Mouse (Mus musculus): Measurements from ENCODE around the gene Tinagl1.

Gene Tinagl1

DNA sequence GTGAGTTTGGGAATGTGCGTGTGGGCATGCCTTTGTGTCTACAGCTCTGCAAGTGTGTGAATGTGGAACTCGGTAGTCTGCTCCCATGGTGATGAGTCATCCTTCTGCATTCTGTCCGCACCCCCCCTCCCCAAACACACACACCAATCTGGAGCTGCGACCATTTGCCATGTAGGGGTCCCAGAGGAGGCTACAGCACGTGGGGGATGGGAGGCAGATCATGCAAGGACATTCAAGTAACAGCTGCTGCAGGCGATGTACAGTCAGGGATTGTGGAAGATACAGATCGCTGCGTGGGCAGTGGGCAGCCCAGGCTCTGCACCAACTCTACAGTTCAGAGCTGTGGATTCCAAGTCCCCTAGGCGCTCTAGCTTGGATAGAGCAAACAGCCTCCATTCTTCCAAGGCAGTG, 33.9 kb downstream of the Tinagl1 start:
- DNase-seq (ENCODE audit: low read depth), result no peak

DNA sequence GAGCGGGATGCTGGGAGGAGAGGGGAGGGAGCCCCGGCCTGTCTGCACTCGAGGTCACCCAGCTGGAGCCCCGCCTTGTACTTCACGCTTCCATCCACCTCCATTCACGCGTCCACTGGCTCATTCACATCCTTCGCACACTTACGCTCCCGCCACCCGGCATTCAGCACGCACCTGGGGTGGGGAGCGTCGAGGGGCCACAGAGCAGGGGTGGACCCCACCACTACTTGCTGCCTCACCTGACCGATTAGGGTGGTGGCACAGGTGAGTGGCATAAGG, 35.8 kb downstream of the Tinagl1 start, which contains the start of gene Hcrtr1:
Hcrtr1 (minus strand) TSS at position 146 of the 279 bp plus-strand sequence.
- DNase-seq (ENCODE audit: low read depth), result no peak

DNA sequence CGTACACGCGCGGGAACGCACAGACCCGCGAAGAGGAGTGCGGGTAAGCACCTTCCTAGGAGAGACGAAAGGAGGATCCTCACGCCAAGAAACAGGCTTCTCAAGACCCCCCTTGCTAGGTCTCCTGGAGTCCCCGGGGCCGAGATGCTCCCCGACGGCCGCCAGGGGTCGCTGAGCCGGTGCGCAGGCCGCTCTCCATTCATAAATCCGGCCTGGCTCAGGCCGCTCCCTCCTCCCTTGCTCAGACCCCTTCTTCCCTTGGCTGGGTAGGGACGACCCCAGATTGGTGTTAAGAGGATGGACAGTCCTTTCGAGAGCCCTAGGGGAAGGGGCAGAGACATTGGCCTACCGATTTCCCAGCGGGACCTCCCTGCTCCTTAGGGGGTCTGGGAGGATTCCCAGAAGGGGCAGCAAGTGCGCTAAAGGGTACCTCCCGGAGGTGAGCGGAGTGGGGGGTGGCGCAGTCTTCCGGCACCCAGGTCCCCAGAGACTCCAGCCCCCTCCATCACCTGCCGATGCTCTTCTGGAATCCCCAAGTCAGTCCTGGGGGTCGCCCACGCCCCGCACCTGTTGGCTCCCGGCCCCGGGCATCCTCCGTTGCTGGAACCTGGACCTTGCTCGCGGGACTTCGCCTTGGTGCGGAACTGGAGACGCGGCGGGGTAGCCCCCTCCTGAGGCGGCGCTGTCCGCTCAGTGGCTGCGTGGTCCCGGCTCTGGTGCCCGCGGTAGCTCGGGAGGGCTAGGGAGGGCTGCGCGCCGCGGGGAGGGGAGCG, 36.3 kb downstream of the Tinagl1 start:
- peak; percentile 48 for DNase-seq (ENCODE audit: low read depth)

DNA sequence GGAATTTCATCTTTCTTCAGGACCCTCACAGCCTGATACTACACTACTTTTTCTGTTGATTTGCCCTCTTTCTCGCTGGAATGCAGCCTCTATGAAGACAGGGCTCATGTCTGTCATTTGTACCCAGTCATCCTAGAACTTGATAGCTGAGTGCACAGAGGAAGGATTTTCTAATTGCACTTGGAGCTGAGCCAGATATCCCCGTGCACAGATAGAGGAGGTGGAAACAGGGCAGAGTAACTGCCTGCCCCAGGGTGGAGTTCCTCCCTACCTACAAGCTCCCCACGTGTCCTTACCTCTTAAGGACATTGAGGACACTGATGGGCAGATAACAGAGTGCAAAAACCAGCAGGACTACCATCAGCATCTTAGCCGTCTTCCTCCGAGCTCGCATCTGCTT, 41.5 kb downstream of the Tinagl1 start:
- no peak for DNase-seq (ENCODE audit: low read depth)

DNA sequence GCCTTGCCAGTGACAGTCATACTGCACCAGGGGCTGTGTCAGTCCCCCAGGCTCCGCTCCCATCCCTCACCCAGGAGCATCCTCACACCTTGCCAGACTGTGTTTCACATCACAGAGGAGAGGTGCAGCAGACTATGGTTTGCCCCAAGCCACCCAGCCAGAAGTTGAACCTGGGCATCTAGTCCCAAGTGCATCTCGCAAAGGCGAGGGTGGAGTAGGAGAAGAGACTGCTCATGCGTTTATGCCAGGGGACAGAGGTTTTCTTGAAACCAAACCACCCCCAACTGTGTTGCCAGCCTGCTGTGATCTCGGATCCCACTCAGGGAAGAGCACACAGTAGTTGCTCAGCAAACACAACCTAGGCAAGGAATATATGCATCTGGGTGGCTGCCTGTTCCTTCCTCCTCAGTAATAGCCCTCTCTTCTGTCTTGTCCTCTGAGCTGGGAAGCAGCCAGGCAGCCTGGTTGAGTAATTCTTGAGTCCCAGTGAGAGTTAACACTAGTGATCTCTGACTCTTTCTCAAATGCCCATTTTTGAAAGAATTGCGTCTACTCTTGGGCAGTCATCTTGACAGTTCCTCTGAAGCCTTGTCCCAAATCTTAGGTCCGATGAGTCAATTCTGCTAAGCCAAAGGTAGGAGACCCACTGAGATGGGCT, 43.3 kb downstream of the Tinagl1 start:
- DNase-seq (ENCODE audit: low read depth), result no peak

DNA sequence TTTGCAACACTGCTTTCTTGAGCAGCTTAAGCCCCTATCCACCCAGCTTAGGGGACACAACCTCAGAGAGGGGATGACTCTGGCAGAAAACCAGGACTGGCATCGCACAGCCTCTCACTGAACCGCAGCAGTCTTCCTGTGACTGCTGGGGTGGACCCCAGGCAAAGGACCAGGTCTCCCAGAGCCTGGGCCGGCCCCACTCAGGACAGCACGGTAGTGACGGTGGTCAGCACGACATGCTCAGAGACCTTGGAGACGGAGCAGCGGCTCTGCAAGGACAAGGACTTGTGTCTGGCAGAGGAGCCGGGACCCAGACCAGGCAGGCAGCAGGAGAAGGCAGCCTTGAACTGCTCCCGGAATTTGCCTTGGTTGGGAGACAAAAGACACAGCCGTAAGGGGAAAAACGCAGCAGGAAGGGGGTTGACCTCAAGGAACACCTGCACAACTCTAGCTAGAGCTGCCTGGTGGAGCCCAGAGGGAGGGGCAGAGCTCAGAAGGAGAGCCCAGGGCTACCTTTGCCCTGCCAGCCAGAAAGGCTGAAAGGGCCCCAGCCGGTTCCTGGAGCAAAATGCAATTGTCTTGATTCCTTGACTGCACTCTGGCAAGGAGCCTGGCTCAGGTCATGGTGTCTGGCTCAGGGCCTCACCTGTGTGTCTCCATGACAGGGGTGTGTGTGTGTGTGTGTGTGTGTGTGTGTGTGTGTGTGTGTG, 44.1 kb downstream of the Tinagl1 start:
- DNase-seq (ENCODE audit: low read depth), result no peak

DNA sequence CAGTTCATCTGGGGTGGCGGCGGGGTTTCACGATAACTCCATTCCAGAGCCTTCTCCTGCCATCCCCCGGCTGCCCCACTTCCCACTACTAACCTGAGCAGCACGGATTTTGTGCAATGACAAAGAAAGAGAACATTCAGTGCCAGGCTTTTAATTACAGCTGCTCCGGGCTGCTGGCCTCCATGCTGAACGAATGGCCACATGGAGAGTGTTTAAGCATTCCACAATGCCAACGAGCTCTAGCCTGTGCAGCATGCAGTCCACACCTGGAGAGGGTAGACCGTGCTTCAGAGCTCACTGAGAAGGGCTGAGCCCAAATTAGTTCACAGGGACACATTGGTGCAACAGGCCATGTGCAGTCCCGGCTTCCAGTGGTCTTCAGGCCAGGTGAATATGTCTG, 44.8 kb downstream of the Tinagl1 start:
- DNase-seq (ENCODE audit: low read depth), result no peak

DNA sequence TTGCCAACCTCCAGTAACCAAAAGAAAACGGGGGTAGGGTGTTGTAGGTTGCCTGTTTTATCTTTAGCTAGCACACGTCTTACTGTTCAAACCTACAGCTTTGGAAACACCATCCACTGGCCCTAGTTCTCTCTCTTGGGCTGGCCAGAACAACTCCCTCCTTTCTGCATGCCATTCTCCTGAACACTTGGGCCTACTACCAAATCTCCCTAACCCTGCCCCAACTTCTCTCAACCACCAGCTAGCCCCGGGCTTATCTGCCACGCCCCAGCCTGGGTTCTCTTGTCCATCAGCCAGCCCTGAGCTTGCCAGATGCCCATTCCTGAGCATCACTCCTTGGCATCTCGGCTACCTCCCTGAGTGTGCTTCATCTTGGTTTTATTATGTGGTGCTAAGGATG, 46.0 kb downstream of the Tinagl1 start:
- no peak for DNase-seq (ENCODE audit: low read depth)

DNA sequence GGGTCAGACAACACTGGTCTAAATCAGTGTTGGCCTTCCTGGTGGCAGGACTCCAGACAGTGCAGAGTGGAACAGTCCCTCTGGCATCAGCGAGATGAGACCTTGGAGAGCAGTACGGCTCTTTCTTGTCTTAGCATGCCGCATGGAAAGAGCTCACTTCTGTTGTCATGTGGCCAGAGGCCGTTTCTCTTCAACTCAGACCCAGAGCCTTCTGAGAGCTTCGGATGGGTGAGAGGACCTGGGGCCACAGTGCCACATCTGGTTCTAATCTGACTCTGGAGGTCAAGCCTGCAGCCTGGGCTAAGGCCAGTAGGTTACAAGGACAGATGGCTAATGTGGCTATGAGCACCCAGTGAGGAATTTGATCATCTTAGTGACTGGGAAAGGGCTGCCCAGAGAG, 49.0 kb downstream of the Tinagl1 start:
- DNase-seq (ENCODE audit: low read depth), result no peak

DNA sequence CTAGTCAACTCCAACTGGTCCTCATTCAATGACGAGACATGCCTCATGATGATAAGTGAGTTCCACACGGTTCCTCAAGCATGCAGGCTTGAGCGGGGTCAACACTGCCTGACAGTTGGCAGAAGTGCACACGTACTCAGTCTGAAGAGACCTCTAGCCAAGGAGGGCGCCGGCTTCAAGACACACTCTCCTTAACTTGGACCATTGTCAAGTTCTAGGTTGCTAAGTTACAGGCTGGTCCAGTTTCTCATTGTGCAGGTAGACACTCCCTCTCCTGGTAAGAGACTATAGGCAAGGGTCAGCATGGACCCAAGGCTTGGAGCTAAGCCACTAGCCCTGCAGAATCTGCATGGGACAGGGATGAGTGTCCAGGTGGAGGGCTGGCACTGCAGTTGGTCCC, 49.8 kb downstream of the Tinagl1 start:
- DNase-seq (ENCODE audit: low read depth), result no peak

DNA sequence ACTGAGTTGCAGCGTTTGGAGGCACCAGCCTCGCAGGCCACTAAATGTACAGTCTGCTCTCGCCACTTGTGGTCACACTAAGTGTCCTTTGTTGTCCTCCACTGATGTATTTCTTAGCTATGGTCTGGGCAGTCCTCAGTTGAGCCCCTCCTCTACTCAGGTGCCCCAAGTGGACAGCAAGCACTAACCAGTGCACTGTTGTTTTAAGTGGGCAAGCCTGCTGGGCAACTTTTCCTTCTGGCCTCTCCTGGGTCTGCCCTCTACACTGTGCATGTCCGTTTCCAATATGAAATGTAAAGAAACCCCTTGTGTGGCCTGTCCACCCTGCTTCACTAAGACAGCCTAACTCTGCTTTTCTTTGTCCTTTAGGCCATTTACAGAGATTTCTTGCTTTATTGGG, 50.8 kb downstream of the Tinagl1 start:
- DNase-seq (ENCODE audit: low read depth), result no peak

DNA sequence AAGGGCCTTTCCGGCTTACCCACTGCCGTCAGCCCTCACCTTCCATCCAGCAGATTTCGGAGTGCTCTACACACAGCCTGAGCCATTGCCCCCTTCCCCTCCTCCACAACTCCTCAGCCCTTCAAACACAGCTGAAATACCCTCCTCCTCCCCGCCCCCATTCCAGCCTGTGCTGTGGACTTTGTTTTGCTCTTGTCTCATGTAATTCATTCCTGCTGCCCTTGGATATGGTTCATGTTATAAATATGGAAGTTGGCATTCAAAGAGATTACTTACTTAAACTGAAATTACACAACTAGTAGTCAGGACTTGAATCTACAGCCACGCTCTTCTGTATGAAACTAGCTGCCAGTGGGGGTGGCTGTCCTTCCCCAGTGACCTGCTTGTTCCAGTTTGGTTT, 51.9 kb downstream of the Tinagl1 start:
- no peak for DNase-seq (ENCODE audit: low read depth)

DNA sequence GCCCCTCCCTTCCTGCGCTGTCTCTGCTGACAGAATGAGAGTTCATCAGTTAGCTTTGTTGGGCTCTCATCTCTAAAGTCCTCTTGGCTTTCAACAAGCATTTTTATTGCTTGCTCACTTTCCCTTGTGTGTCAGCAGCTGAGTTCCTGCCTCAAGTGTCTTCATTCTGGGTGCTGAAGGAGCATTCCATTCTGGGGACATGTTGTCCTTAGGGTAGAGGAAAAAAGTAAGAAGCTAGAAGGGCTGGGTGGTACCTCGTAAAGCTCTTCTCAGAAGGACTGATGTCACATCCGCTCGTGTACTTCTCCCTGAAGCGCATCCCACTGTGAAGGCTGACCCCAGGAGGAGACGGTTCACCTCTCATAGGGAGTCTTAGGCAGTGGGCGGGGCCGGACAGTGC, 53.4 kb downstream of the Tinagl1 start:
- DNase-seq (ENCODE audit: low read depth), result no peak

DNA sequence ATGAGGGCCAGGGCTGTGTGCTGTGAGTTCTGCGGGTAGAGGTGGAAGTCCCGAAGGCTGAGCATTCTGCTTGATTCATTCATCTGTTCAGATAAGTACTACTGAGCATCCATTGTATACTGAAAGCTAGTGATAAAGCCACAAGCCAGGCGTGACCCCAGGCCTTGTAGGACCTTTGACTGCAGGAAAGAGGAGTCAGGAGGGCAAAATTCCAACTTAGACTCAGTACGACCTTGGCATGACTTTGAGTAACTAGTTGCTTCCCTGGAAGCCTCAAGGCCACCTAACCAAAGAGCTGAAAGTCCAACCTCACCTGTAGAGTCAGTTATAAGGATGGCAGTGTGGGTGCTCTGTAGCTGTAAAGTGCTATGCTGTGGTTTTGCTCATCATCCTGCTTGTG, 54.2 kb downstream of the Tinagl1 start:
- no peak for DNase-seq (ENCODE audit: low read depth)
